ENCODE assay signal across 8 mouse cellular contexts in genomic region chr7:29518054-29518420, GRCm38 (mm10). TPM values are rescaled to one million over a fixed set of nuclear protein-coding genes. Genes with fewer than 3 reads are reported as not detected.
DNase-seq lines count a peak whose midpoint lies in the region; ATAC-seq and TF ChIP-seq lines count a peak whose summit lies in the region.

No protein-coding gene starts in this region.

- peak overlapping the region; percentile 98 for H3K4me3 ChIP-seq in kidney, adult 2 months (ENCODE audit: insufficient read depth, low read depth, low read length)
- peak overlapping the region; percentile 79 for H3K4me3 ChIP-seq in midbrain, embryonic 12.5 days

- H3K4me1 ChIP-seq in kidney, adult 2 months (ENCODE audit: control insufficient read depth, insufficient read depth, low read length), result peaks cover 5% of the 10 kb centered on the region; the same call in 1 of the 2 replicates
- H3K4me1 ChIP-seq in midbrain, embryonic 12.5 days, result peaks cover 20% of the 10 kb centered on the region

- H3K9ac ChIP-seq in midbrain, embryonic 12.5 days (replicated peaks), result peak overlapping the region; percentile 76

- no peaks in the 10 kb centered on the region for H3K27me3 ChIP-seq in kidney, adult 2 months (replicated peaks; ENCODE audit: control insufficient read depth, insufficient read depth, low read length)
- H3K27me3 ChIP-seq in midbrain, embryonic 12.5 days, result peaks cover 31% of the 10 kb centered on the region

- H3K4me2 ChIP-seq in midbrain, embryonic 12.5 days (replicated peaks), result peak overlapping the region; percentile 69

- no peak for TF ChIP-seq CTCF in kidney, adult 2 months (conservative IDR thresholded peaks at IDR 0.05; ENCODE audit: insufficient read depth, insufficient read length, low read depth, low read length)

- H3K9me3 ChIP-seq in midbrain, embryonic 12.5 days, result no peaks in the 10 kb centered on the region

- intact Hi-C loops in left cerebral cortex, postnatal 4 days (cut with DNase I), result no loop called here

- no peak for TF ChIP-seq POLR2A in kidney, adult 2 months (IDR thresholded peaks at IDR 0.05; ENCODE audit: low read depth, low read length)

- no peak for DNase-seq in kidney, adult 2 months
- no peak for DNase-seq in kidney, adult 8-10 months
- DNase-seq in NIH3T3 (ENCODE audit: low read depth) (peak; percentile 53), MN1 (ENCODE audit: low spot score) (no peak)
- no peak for DNase-seq in left cerebral cortex, postnatal 4 days
- DNase-seq in ovary, postnatal 36 days (ENCODE audit: low spot score), result no peak

- no peaks in the 10 kb centered on the region for H3K36me3 ChIP-seq in kidney, adult 2 months (ENCODE audit: control insufficient read depth, insufficient read depth, low read length)
- no peaks in the 10 kb centered on the region for H3K36me3 ChIP-seq in midbrain, embryonic 12.5 days

- peak; percentile 33 for ATAC-seq in granulocyte monocyte progenitor cell, adult 5-6 weeks (replicated peaks; ENCODE audit: poor library complexity, severe bottlenecking)
- ATAC-seq in midbrain, embryonic 12.5 days (ENCODE audit: low FRiP score, low read depth), result no peak

- under 1% methylated on average over 28 of the region's 28 CpGs for WGBS in kidney, adult 2 months
- under 1% methylated on average over 28 of the region's 28 CpGs for WGBS in midbrain, embryonic 12.5 days

- H3K27ac ChIP-seq in kidney, adult 2 months (ENCODE audit: insufficient read depth, low read depth, low read length), result peak overlapping the region; percentile 62
- H3K27ac ChIP-seq in midbrain, embryonic 12.5 days (replicated peaks), result peak overlapping the region; percentile 39; the same call in 1 of the 2 replicates

RNA-seq across cellular contexts. Expression of gene Sipa1l3, which starts 0.4 kb away (rescaled TPM):
- polyA plus RNA-seq in kidney, adult 2 months (2012; rRNA removed), result 44.6 and 51.0 TPM in 2 replicates
- 39.4 and 43.1 TPM in 2 replicates for total RNA-seq in granulocyte monocyte progenitor cell, adult 5-6 weeks (2014; fragmentation: Nextera tagmentation)
- total RNA-seq in granulocyte monocyte progenitor cell, adult 5-6 weeks (2017), result 5.8 and 6.2 TPM in 2 replicates
- 14.0 and 14.6 TPM in 2 replicates for polyA plus RNA-seq in midbrain, embryonic 12.5 days (2016; fragmentation: Nextera tagmentation; extraction: Ambion mirVana)
- 10 to 100 TPM; 58.2 to 58.4 TPM for total RNA-seq in left cerebral cortex, postnatal 4 days (2021)
